Mouse (Mus musculus) cortical plate, adult 2 months (tissue): Measurements from ENCODE around the gene Pip4k2b. TPM values are rescaled to one million over a fixed set of nuclear protein-coding genes. Genes with fewer than 3 reads are reported as not detected.

ENCODE experiments used
- H3K27ac ChIP-seq: fragments of 200-500 bp; 2 replicates; pipeline ENCODE4 v1.5.1; 2012; ENCODE audit warnings: low read length, control low read depth, inconsistent platforms; ENCODE audit not compliant: insufficient read depth
- H3K4me1 ChIP-seq: fragments of 200-500 bp; 2 replicates; pipeline ENCODE4 v1.6.1; 2011; ENCODE audit warnings: low read length; ENCODE audit not compliant: control insufficient read depth, insufficient read depth
- H3K4me3 ChIP-seq: fragments of 200-500 bp; 2 replicates; pipeline ENCODE4 v1.5.1; 2011; ENCODE audit warnings: mild to moderate bottlenecking, low read length, control low read depth; ENCODE audit not compliant: insufficient read depth
- CTCF ChIP-seq: fragments of 200-500 bp; IDR thresholded peaks from 2 replicates; pipeline ENCODE4 v1.5.1; 2011; ENCODE audit warnings: mild to moderate bottlenecking, control low read depth, low read length; ENCODE audit not compliant: insufficient read depth; ENCODE audit errors: extremely low read depth
- POLR2A ChIP-seq: fragments of 200-500 bp; IDR thresholded peaks from 2 replicates; pipeline ENCODE4 v1.6.1; 2011; ENCODE audit warnings: mild to moderate bottlenecking, low read length, control low read depth; ENCODE audit not compliant: insufficient read depth; ENCODE audit errors: extremely low read depth
- polyA plus RNA-seq: library from polyadenylated mRNA; depleted of rRNA; stranded (reverse); fragments of >200 nt; gene quantifications from 2 replicates; pipeline ENCODE4 v1.2.3, GENCODE M21; 2012

Gene Pip4k2b
- polyA plus RNA-seq, 1 experiment = 64.7 TPM

GRCm38 (mm10) chr11:97697891-97698529 lies 46.5 kb downstream of the Pip4k2b start:
- no peak for TF ChIP-seq POLR2A
- TF ChIP-seq CTCF = no peak
- H3K4me1 ChIP-seq = peaks cover 7% of the 10 kb centered on the region

DNA sequence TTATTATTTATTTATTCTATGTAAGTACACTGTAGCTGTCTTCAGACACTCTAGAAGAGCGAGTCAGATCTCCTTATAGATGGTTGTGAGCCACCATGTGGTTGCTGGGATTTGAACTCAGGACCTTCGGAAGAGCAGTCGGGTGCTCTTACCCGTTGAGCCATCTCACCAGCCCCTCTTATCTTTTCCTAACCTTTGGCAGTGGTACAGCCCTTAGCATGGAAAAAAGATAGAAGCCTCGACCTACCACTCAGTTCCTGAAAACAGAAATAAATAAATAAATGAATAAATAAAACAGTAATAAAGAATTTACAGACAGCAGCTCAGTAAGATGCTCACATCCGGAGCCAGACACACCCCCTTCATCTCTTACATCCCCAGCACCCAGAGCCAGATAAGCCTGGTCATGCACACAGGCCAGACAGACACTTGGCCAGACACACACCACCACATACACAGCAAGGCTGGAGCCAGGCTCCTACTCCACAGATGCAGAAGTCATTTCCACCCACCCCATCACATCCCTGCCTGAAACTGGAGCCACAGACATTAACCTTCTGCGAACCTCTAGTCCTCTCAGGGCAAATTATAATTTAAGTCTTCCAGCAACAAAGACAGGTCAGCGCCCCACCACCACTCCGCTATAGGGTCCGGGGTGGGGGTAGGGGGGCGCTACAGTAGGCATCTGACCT lies 47.2 kb downstream of the Pip4k2b start:
- Histone ChIP-seq H3K4me3 (peak overlapping the region; percentile 91; the same call in 1 of the 2 replicates), H3K27ac (no peak overlapping the region), H3K4me1 (peaks cover 7% of the 10 kb centered on the region)
- TF ChIP-seq CTCF = no peak
- no peak for TF ChIP-seq POLR2A

More at GRCm38 (mm10) chr11:97697891-97698529, 46.5 kb downstream of the Pip4k2b start:
- Histone ChIP-seq H3K4me3 (peak overlapping the region; percentile 91), H3K27ac (no peak overlapping the region)

DNA sequence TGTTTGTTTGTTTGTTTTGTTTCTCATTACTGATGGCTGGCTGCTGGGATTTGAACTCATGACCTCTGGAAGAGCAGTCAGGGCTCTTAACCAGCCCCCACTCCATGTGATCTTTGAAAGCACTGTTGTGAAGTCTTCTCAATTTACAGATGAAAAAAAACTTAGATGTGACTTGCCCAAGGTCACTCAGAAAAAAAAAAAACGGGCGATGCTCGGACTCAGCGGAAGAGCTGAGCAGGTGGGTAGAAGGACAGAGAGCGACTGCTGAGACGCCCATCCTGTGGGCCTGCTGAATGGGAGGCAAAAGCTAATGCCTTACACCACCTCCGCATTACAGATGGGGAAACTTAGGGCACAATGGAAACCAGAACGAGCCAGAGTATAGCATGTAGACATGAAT lies 47.8 kb downstream of the Pip4k2b start:
- H3K27ac ChIP-seq = no peak overlapping the region
- H3K4me3 ChIP-seq = no peak overlapping the region
- TF ChIP-seq POLR2A = no peak
- TF ChIP-seq CTCF = no peak
- H3K4me1 ChIP-seq = peaks cover 7% of the 10 kb centered on the region

DNA sequence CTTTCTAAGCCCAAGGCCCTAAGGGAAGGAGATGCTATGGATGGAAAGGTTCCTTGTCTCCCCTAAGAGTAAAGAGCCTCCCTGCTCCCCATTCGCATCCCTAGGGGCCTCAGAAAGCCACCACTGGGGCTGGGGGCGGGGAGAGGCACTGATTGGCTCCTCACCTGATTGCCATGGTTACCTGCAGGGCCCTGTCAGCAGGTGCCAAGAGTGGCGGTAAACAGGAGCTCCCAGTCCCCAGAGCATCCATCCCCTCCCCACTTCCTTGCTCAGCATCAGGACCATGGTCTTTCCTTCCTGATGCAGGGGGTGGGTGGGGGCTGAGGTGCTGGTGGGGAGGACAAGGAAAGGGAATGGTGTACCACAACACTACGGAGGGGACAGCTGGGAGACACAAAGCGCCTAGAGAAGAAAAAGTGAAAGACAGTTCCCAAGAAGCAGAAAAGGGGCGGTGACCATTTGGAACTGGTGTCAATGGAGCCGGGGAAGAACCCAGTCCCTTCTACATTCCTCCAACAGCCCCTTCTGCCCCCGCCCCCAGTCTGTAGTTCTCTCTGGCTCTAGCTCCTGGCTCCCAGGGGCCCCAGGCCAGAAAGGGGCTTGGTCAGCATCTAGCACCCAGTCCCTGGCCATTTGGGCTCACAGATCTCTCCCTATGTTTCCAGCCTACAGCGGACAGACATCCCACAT lies 48.6 kb downstream of the Pip4k2b start:
- Histone ChIP-seq H3K4me3 (no peak overlapping the region), H3K27ac (no peak overlapping the region), H3K4me1 (peaks cover 6% of the 10 kb centered on the region)
- no peak for TF ChIP-seq CTCF
- TF ChIP-seq POLR2A = no peak

- no peak overlapping the region for H3K4me3 ChIP-seq
- H3K4me1 ChIP-seq = peaks cover 5% of the 10 kb centered on the region
- no peak for TF ChIP-seq POLR2A
- TF ChIP-seq CTCF = no peak
- H3K27ac ChIP-seq = no peak overlapping the region
Observed at GRCm38 (mm10) chr11:97694921-97695711, 49.4 kb downstream of the Pip4k2b start.

- H3K4me3 ChIP-seq = no peak overlapping the region
- H3K4me1 ChIP-seq = peaks cover 5% of the 10 kb centered on the region
- no peak for TF ChIP-seq POLR2A
- TF ChIP-seq CTCF = no peak
- no peak overlapping the region for H3K27ac ChIP-seq
Observed at GRCm38 (mm10) chr11:97694435-97694834, 50.1 kb downstream of the Pip4k2b start.

DNA sequence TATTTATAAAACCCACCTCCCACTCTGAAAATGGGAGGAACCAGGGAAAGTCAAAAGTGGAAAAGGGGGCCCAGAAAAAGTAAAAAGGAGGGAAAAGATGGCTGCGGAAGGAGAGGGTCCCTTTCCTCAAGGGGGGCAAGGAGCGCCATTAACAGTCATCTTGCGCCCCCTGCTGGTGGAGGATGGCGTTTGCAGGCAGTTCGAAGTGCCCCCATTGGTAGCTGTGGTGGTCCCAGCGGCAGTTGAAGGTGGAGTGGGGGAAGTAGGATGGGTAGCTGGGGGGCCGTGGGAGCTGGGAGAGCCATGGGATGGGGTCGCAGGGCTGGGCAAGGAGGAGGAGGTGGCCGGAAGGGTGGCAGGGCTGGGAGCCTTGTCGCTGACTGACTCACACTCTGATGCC lies 54.6 kb downstream of the Pip4k2b start:
- Histone ChIP-seq H3K27ac (no peak overlapping the region), H3K4me3 (no peak overlapping the region), H3K4me1 (peaks cover 4% of the 10 kb centered on the region)
- TF ChIP-seq CTCF = peak; percentile 82
- TF ChIP-seq POLR2A = no peak

- Histone ChIP-seq H3K4me3 (no peak overlapping the region; the same call in 1 of the 2 replicates), H3K27ac (no peak overlapping the region), H3K4me1 (peaks cover 4% of the 10 kb centered on the region)
- TF ChIP-seq CTCF (no peak), POLR2A (no peak)
Observed at GRCm38 (mm10) chr11:97687061-97687460, 57.4 kb downstream of the Pip4k2b start.

DNA sequence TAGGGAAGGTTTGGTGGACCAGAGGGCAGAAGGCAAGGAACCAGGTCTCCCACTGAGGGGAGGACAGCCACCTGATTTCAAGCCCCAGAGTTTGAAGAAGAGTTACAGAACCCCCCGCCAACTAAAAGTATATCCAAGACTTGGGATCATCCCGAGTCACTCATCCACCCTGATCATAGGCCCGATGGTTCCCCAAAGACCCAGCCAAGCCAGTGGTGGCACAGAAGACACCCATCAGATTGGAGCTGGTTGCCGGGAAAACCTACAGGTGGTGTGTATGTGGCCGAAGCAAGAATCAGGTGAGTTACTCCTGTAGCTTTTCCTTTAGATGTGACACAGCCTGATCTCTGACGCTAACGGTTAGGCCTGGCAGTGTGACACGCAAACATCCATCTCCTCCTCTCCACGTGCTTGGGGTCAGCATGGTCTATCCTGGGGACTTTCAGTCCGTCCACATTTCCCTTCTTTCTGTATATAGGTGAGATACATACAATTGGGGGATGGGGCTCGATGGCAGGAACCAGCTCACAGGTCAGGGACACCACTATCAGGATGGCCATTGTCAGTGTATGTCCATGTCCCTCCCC lies 58.1 kb downstream of the Pip4k2b start:
- Histone ChIP-seq H3K4me1 (peaks cover 4% of the 10 kb centered on the region), H3K4me3 (peak overlapping the region; percentile 41), H3K27ac (no peak overlapping the region)
- TF ChIP-seq POLR2A (no peak), CTCF (no peak)
